Mouse (Mus musculus): Measurements from ENCODE around the gene Sema5a.

The Sema5a gene

DNA sequence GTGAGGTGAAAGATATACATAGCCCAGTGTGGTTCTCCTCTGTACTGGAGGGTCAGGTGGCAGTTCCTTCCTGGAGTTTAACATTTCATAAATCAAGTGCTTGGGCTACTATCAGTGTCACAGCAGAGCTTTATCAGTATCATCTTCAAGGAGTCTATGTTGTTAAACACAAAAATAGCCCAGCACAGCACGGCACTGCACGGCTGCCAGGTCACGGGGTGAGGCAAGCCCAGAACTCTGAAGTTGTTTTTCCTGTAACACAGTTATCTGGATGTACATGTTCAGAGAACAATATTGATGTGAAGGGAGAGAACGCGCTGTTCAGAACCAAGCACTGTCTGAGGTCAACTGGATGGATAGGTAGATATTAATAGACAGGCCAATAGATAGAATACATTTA is 112.2 kb downstream of the Sema5a start:
- no peak for DNase-seq (ENCODE audit: low spot score in 2 of 2)

DNA sequence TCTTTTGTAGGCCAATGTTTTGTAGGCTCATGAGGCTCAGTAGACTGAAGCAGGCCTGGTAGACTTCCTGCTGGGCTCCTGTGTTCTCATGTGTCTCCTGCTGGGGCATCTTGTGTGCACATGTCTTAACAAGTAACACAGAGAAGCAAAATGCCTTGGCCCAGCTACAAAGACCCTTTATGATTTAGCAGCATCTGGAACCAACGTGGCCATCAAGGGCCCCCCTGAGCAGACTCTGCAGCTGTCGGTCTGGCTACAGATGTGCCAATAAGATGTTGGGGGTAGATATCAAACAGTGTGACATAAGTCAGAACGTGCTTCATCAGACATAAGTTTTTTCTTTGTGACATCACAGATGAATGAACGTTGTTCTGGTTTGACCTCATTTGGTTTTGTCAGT is 123.2 kb downstream of the Sema5a start:
- no peak for DNase-seq (ENCODE audit: low spot score in 2 of 2)

DNA sequence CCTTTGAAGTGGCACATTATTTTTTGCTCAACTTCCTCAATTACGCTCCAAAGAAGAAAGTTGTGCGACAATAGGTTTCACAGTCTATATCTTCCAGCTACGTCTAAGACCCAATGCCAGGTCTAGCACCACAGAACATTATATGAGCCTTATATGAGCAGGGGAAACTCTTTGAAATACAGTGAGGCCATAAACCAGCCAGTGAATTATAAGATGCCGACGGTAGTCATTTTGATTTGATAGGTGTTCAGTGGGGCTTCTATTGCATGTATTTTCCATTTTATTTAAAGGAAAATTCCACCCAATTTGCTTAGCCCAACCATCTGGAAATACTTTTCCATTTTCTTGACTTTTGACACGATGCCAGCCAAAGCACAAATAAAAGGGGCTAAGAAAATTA is 126.3 kb downstream of the Sema5a start:
- no peak for DNase-seq (ENCODE audit: low spot score in 2 of 2)

DNA sequence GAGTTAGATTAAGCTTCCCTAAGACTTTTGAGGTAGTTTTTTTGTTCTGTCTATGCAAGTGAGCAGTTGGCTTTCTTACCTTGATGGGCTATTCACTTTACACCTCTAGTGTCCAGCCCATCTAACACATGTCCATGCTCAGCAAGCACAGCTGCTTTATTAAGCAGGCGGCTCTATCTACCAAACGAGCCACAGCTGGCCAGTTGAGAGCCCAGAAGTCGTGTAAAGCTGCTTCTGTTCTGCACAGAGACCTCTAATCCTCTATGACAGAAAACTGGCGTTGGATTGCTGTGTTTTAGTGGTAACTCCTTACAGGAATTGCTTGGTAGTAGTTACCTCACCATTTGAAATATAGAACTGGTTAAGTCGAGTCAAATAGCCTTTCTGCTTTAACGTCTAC is 126.8 kb downstream of the Sema5a start:
- no peak for DNase-seq (ENCODE audit: low spot score in 2 of 2)

DNA sequence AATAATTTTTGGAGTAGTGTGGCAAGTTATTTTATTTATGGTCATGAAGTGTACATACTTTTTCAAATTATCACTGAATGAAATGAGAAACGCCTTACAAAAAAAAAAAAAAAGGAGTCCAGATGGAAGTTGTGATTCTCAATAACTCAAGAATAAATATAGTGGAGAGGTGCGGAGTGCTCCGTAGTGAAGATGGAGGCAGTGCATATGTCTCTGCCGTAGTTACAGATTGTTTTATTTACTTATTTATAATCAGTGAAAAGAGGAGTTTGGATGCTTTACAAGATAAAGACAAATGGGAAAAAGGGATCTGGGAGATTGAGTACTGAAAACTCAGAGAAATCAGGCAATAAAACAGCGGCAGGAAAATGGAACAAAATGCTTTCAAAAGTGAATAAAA is 131.7 kb downstream of the Sema5a start:
- DNase-seq (ENCODE audit: low spot score in 2 of 2) = no peak

DNA sequence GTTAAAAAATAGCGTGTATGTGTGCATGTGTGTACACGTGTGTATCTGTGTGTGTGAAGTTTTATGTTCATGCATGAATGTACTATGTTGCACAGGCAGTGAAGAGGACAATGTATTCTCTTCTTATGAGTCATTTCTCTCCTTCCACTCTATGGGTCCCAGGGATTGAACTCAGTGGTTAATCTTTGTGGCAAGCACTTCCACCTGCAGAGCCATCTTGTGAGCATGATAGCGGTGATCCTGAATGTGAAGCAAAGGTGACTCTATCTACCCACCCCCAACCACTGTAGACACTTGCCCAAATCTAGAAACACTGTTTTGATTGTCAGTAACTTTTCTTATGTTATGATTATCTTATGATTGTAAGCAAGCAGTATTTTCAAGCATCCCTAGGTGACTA is 133.2 kb downstream of the Sema5a start:
- no peak for DNase-seq (ENCODE audit: low spot score in 2 of 2)

DNA sequence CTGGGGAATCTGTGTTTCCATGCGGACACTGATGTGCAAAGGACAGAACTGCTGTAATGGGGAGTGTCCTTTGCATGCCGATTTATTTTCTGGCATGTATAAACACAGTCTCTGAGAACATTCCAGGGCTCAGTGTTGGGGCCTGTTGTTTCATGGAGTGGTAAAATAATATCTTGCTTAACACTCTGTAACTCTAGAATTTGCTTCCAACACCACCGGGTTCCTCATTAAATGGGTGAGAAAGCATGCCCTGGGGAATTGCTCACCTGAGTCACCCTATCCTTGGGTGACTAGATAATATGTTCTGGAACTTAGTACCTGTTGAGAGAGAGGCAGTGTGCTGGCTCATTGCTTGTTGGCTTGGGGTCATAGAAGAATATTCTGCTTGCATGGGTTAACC is 135.7 kb downstream of the Sema5a start:
- no peak for DNase-seq (ENCODE audit: low spot score in 2 of 2)

DNA sequence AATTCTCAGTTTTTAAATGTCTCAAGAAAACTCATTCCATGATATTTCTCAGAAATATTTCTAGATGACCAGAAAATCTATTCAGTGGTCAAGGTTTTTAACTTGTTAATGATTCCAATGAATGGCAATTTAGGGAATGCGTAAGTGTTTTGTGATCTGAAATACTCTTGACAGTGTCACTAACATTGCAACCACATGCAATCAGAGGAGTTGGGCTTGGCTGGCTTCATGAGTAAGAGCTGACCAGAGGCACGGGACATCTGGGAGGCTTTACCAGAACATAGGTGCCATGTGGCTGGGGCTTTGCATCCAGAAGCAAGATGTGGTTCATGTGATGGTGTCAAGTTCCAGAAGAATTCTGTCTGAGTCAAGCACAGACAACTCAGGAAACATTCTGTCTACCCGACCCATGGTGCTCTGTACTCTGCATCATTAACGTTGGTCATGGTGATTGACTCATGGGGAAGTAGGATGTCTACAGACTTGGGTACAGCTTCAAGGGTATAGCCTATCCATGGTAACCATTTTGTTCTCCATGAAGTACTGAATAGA is 138.4 kb downstream of the Sema5a start:
- no peak for DNase-seq (ENCODE audit: low spot score in 2 of 2)

DNA sequence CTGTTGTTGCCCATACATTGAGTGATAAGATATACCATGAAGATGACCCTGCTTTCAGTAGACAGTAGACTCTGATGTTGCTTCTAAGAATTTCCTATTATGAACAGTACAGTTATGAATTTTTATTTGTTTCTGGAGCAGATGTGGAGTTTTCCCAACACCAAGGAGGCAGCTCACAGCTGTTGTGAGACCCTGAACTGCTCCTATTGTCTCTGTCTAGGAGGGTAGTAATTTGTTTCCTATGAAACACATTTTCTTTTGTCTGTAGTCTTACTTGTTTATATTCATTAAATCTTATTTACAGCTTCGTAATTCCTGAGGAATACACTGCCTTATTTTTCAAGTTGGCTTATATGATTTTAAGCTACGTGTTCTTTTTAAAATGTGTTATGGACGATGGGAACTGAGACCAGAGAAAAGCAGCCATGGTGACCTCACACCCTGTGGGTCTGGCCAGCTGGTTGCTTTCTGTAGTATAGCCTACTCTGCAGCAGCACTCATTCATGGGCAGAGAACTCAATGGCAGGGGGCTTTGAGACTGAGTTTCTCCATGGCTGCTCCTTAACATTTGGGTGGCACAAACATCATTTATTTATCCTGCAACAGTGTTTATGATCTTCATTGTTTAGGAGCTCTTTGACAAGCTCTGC is 151.8 kb downstream of the Sema5a start:
- DNase-seq (ENCODE audit: low spot score in 2 of 2) = no peak

DNA sequence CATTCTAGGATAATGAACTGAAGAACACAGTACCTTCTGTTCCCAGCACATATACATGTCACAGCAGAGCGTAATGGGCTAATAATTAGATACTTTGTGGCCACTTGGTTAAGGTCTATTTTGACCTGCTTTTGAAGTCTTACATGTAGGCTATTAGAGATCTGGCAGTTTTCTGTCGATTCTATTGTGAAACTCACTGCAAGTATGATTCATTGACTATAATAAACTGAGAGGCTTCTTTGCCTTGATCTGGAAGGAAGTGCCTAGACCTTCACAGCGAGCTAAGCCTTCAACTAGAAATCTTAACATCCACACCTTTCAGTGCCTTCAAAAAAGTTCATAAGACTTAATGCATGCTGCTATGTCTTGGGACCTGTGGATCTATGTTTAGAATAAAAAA is 152.5 kb downstream of the Sema5a start:
- no peak for DNase-seq (ENCODE audit: low spot score in 2 of 2)

DNA sequence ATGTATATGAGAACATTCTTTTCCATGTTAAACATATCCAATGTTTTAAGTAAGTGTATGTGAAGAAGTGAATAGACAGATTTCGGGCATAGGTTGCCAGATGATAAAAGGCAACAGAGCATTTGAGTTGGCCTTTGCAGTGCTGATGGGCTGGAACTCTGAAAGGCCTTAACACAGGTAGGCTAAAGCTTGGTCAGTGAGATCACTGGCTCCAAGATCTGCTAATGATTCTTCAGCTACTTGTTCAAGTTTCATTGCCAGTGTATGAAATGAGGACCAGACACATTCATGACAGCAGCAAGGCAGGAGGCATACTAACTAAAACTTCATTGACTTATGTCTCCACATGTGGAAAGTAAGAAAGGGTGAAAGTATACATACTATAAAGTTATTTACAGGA is 154.1 kb downstream of the Sema5a start:
- DNase-seq (ENCODE audit: low spot score in 2 of 2) = no peak

DNA sequence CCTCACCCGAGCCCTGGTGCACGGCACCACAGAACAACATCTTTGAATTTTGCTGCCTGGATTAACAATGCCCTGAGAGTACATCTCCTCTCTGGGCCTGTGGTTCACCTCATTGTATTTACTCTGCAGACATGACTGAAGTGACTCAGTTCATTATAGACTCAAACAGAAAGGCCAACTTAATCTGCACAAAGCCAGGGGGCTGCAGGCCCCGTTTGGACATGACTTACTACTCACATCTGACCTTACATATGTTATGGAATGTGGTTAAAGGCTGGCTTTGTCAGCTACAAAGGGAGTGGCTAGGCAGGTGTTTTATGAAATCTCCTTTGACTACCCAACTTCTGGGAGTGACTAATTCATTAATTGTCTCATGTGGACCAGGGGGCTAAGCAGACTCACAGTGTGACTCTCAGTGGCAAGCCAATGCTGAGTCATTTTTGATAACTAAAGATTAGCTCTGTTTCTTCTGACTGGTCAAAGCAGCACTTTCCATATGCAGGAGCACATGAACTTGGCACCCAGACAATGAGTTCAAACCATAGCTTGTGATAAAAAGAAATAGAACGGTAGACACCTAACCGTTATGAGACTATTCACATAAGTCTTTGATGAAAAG is 157.4 kb downstream of the Sema5a start:
- no peak for DNase-seq (ENCODE audit: low spot score in 2 of 2)

DNA sequence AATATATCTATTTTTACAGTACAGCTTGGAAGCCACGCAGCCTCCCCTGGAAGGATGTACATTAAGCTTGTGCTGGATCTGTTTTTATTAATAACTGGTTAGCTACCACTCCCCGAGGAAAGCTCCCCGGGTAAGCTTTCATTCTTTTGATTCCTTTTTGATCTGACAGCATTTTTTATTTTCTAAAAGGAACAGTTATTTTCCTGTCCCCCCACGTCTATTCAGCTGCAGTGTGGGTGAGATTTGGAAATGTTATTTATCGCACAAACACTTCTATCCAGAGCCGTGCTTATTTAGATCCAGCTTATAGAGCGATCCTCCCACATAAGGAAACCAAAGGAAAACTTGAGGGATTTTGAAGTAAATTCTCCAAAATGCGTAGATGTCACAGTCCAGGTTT is 158.7 kb downstream of the Sema5a start:
- DNase-seq (ENCODE audit: low spot score in 2 of 2) = no peak

DNA sequence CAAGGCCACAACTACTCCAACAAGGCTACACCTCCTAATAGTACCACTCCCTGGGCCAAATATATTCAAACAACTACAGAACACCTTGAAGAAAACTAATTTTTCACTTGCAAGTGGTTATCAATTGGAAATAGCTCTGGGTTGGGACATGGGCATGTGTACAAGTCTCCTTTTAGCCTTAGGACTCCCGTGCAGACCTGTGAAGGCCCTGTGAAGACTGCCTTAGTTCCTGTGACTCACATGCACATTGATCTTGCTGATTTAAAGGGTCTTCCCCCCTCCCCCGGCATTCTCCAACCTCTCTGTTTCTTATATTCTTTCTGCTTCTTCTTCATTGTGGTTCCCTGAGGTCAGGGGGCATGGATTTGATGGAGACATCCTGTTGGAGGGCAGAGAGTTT is 161.8 kb downstream of the Sema5a start:
- DNase-seq (ENCODE audit: low spot score in 2 of 2) = no peak

DNA sequence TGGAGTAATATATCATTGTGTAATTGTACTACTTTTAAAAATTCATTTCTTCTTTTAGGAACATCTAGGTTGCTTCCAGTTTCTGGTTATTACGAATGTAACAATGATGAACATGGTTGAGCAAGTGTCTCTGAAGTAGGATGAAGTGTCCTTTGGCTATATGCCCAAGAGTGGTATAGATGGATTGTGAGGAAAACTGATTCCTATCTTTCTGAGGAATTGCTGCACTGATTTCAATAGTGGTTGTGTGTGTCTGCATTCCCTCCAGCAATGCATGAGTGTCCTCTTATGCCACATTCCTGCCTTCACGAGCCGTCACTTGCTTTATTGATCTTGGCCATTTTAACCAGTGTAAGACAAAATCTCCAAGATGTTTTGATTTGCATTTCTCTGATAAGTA is 163.2 kb downstream of the Sema5a start:
- DNase-seq (ENCODE audit: low spot score in 2 of 2) = no peak

DNA sequence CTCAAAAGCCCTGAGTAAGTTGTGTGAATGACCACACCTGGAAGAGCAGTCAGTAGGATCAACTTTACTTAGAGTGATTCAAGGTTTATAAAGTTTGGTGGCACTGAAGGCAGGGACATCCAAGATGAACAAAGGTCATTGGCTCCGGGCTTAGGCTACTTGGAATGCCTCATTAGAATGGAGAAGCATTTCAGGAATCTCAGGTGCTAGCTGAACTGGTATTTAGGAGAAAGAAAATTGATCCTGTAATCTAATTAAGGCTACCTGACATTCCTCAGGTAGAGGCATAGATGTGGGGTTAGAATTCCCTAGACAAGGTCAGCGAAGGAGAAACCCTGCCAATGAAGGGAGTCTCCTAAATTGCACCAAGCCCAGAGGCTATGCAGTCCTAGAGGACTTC is 171.7 kb downstream of the Sema5a start:
- no peak for DNase-seq (ENCODE audit: low spot score in 2 of 2)

DNA sequence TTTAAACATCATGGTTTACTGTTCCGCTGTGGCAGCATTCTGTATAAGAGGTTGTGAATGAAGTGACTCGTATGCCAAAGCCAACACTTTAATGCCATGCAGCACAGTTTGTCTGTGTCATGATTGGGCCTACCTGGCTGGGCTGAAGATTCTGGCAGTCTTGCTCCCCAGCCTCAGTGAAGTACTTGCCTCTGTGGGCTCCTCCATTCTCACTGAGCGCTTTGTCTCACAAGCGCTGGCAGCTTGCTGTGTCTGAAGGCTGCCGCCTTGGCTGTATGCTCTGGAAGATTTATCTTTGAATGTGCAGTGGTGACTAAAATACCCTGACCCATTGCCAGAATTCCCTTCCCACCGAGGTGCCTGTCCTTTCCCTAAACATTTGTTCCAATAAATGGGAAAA is 178.0 kb downstream of the Sema5a start:
- DNase-seq (ENCODE audit: low spot score in 2 of 2) = no peak

DNA sequence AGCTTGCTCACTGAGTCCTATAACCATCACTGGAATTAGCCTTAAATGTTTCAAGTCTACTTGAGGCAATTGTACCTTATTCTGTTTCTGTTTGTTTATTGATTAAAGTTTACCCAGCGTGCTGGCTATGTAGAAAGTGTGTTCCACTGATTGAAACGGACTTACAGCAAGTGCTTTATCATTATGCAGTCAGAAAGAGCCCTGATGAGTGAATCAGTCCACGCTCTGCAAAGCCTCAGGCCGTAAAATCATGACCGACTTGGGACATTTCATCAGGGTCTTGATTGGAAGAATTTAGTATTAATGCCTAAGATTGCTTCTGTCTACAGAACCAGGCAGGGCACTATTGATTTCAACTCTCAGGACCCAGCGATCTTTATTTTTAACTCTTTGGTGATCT is 178.5 kb downstream of the Sema5a start:
- no peak for DNase-seq (ENCODE audit: low spot score in 2 of 2)

DNA sequence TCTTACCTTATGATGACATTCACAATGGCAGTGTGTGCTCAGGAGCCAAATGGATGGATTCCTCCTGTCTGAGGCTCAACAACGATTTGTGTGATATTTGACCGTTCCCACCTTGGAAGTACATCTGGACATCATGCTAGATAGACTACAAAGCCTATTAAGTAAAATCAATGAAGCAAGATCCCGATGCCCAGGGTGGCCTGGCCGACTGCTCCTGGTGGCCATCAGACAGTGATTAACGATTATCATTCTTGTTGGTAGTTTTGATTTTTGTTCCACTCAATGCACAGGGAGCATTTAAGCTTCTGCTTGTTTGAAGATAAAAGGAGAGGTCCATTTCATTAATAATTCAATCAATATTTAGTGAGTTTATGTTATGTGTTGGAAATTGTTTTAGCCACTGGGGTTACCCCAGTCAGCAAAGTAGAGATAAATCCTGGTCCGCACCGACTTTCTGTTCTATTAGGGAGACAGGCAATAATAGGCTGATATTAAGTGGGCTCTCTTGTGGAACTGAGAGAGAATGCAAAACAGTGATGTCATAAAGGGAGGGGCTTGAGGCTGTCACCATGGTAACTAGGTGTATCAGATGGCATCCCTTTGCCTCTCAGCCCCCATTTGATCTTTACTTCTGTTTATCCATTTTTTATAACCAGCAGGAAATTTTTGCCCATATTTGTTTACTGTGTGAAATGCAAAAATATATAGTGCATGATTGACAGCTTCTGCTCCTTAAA is 182.7 kb downstream of the Sema5a start:
- DNase-seq (ENCODE audit: low spot score in 2 of 2) = no peak

DNA sequence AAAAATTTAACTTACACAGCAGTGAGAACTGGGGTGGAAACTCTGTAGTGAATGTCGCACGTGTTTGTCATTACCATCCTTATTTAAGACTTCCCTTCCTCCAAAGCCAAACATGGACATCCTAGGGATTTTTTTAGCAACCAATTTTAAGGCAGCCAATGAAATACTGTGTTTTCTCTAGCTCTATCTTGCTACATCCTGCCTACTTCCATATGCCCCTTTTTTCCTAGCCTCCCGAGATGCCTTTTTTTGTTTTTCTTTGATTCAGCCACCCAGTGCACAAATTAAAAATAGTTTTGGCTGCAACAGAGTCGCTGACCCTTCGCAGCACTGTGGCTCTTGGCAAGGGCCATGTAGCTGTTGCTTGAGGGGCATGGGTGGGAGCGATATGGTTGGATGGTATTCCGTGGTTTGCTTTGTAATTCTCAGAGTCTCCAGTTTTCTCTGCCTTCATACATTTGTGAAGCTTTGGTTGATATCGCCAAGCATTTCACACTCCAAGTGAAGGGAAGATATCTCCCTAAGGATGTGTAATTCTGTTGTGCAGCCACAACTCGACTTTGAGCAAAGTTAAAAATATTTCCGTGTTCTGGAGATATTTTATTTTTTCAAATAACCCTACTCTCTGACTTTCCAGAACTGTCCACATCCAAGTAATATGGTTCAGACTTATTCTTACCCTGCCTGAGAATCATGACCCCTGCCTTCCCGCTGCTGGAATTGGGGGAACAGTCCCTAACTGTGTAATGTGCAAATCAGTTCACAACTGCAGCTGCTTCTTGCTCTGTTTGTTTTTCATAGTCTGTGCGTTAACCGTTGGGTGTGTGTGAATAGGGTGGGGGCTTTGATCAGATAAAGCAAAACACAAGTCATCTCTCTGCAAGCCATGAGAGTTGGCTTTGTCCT is 188.6 kb downstream of the Sema5a start:
- no peak for DNase-seq (ENCODE audit: low spot score in 2 of 2)

DNA sequence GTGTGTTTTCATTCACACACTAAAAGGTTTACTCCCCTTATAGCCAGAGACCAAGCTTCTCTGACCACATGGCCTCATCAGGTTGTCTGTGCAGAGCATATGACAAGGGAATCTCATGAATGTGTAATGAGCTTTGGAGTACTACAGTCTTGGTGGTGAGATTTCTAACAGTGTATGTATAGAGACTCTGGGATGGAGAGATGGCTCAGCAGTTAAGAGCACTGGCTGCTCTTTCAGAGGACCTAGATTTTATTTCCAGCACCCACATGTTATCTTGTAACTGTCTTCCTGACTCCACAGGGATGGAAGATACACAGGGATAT is 189.2 kb downstream of the Sema5a start:
- DNase-seq (ENCODE audit: low spot score in 2 of 2) = no peak

DNA sequence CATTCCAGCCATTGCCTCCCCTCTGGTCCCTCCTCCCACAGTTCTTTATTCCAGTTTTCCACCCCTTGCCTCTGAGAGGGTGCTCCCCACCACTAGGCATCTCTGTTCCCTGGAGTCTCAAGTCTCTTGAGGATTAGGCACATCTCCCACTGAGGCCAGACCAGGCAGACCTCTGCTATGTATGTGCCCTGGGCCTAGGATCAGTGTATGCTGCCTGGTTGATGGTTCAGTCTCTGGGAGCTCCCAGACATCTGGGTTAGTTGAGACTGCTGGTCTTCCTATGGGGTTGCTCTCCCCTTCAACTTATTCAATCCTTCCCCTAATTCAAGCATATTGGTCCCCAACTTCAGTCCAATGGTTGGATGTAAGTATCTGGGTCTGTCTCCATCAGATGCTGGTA is 189.7 kb downstream of the Sema5a start:
- DNase-seq (ENCODE audit: low spot score in 2 of 2) = no peak
